Mouse (Mus musculus) thymus, postnatal 0 days (tissue): ENCODE measurements around the gene Cdk2ap1. TPM values are rescaled to one million over a fixed set of nuclear protein-coding genes. Genes with fewer than 3 reads are reported as not detected.
"Not testable (repeated sequence)": the region's sequence is repeated elsewhere in the genome, so short reads cannot be mapped to it uniquely, and the experiment has no call there.

ENCODE experiments used
- DNase-seq: peaks from one replicate; pipeline ENCODE4 v3.0.0-alpha.2; 2015; ENCODE audit warnings: low spot score
- polyA plus RNA-seq: library from polyadenylated mRNA; unstranded; fragments of >200 nt; fragmentation: Nextera tagmentation; extraction: Ambion mirVana; gene quantifications from 2 replicates; pipeline ENCODE4 v1.2.1, GENCODE M21; 2015

Cdk2ap1 gene
- polyA plus RNA-seq, result 86.3 and 118 TPM in 2 replicates

- DNase-seq, result not testable (repeated sequence)
Observed at GRCm38 (mm10) chr5:124362982-124363381, at the start of gene Cdk2ap1. Cdk2ap1 (minus strand) TSS chr5:124363082.

GRCm38 (mm10) chr5:124412163-124412562 is 49.3 kb upstream of the Cdk2ap1 start:
- DNase-seq, result no peak

- DNase-seq, result no peak
Observed at GRCm38 (mm10) chr5:124410808-124411207, 47.9 kb upstream of the Cdk2ap1 start.

- DNase-seq, result no peak
Observed at GRCm38 (mm10) chr5:124393726-124394125, 30.8 kb upstream of the Cdk2ap1 start.

GRCm38 (mm10) chr5:124392412-124392811 is 29.5 kb upstream of the Cdk2ap1 start:
- DNase-seq, result no peak

GRCm38 (mm10) chr5:124387932-124388331 is 25.1 kb upstream of the Cdk2ap1 start:
- DNase-seq, result peak; percentile 19

- no peak for DNase-seq
Observed at GRCm38 (mm10) chr5:124380121-124380520, 17.2 kb upstream of the Cdk2ap1 start.

- no peak for DNase-seq
Observed at GRCm38 (mm10) chr5:124377149-124377548, 14.3 kb upstream of the Cdk2ap1 start.

GRCm38 (mm10) chr5:124376401-124376800 is 13.5 kb upstream of the Cdk2ap1 start:
- DNase-seq, result no peak

GRCm38 (mm10) chr5:124374298-124374697 is 11.4 kb upstream of the Cdk2ap1 start:
- DNase-seq, result no peak

- no peak for DNase-seq
Observed at GRCm38 (mm10) chr5:124366721-124367120, 3.8 kb upstream of the Cdk2ap1 start.

GRCm38 (mm10) chr5:124365754-124366153 is 2.9 kb upstream of the Cdk2ap1 start:
- DNase-seq, result no peak

GRCm38 (mm10) chr5:124364173-124364918 is 1.5 kb upstream of the Cdk2ap1 start:
- DNase-seq, result no peak

GRCm38 (mm10) chr5:124359641-124360040 is 3.2 kb downstream of the Cdk2ap1 start:
- DNase-seq, result peak; percentile 20

GRCm38 (mm10) chr5:124356695-124357094 is 6.2 kb downstream of the Cdk2ap1 start:
- peak; percentile 49 for DNase-seq

GRCm38 (mm10) chr5:124355425-124355959 is 7.4 kb downstream of the Cdk2ap1 start:
- no peak for DNase-seq

GRCm38 (mm10) chr5:124354574-124355424 is 8.1 kb downstream of the Cdk2ap1 start:
- peak; percentile 51 for DNase-seq

- peak; percentile 76 for DNase-seq
Observed at GRCm38 (mm10) chr5:124353726-124354547, 8.9 kb downstream of the Cdk2ap1 start.

- peak; percentile 22 for DNase-seq
Observed at GRCm38 (mm10) chr5:124353011-124353725, 9.7 kb downstream of the Cdk2ap1 start.

GRCm38 (mm10) chr5:124352141-124352920 is 10.6 kb downstream of the Cdk2ap1 start:
- DNase-seq, result peak; percentile 83
